Mouse (Mus musculus) left cerebral cortex, adult 18-20 months (tissue): Measurements from ENCODE around the gene Tvp23a. TPM values are rescaled to one million over a fixed set of nuclear protein-coding genes. Genes with fewer than 3 reads are reported as not detected.

Experiments
- DNase-seq, 2 experiments: peaks; one replicate each; pipeline ENCODE4 v3.0.0; 2021 to 2022; ENCODE audit warnings: low spot score in 2 of 2, mixed read lengths in 1 of 2
- total RNA-seq, 2 experiments: library from RNA; stranded (reverse); gene quantifications; 2 replicates each; pipeline ENCODE4 v1.2.3; 2021

Tvp23a gene
- total RNA-seq, 2 experiments from 2014 or later, result 28.1 to 28.2 TPM

DNA sequence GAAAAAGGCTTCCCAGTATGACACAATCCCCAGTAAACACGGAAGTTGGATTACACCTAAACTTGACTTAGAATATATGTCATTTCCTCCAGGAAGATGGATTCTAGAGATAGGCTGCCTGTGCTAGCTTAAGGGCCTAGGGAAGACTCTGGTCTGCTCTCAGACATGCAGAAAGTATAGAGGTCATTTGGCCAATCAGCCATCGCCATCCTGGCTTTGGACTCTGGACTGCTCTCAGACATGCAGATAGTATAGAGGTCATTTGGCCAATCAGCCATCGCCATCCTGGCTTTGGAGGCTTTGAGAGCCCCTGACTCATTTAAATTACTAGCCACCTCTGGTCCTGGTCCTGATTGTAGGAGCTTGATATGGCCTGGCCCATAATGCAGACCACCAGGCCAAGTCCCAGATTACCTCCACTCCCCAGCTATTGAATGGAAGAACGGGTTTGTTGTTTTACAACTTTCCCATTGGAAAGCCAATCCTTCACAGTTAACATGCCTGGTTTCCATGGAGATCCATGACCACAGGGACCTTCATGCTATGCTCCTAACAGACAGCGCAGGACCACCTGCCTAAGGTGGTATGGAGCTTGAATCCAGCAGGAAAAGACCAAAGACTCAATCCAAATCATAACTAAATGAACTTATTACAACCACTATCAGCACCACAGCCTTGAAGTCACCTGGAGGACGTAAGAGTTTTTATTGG is 6.9 kb upstream of the Tvp23a start:
- no peak for DNase-seq

DNA sequence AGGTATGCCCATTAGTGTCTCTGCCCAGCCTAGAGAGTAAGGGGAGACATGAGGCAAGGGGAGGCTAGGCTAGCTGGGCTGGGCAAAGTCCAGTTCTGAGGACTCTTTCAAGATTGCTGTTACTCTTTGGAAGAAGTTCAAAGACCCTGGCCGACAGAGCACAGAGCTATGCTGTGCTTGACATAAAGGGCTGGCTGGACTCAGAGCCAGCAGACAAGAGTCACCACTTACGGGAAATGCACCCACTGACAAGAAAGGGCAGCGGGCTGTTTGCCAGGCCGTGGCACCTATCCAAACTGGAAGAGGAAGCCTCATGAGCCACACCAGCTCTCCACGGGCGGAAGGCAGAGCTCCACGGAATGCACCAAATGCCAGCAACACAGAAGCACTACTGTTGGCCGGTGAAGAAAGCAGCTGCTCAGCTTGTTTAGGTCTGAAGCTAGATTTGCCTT is 5.3 kb upstream of the Tvp23a start:
- DNase-seq, result peak; percentile 40 to 51

DNA sequence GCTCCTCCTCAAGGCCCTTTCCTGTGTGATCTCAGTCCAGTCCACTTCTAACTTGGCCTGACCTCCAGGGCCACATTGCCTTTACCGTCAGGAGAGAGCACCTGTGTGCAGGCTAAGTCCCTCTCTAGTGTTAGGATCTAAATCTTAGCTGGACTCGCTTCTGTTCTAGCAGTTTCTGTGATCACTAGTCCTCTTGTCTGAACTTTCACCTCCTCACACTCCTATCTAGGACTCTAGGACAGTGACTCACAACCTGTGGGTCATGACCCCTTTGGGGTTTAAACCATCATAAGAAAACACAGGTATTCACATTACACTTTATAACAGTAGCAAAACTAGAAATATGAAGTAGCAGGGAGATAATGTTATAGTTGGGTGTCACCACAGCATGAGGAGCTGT is 4.7 kb upstream of the Tvp23a start:
- DNase-seq, result no peak

DNA sequence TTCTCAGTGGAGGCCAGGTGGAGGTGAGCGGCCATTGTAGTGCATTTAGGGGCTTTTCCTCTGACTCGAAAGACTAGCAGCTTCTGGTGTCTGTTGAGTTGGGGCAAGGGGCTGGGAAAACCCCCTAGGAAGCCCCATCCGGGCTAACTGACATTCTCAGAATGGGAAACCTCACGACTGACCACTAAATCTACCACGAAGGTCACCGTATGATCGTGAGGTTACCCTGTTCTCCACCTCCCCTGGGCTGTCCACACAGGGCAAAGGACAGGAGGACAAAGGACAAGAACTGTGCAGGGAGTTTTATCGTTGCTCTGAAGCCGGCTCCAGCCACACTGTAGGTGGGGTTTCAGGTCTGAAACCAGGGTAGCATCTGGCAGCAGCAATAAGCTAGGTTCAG is 1.8 kb upstream of the Tvp23a start:
- no peak for DNase-seq

DNA sequence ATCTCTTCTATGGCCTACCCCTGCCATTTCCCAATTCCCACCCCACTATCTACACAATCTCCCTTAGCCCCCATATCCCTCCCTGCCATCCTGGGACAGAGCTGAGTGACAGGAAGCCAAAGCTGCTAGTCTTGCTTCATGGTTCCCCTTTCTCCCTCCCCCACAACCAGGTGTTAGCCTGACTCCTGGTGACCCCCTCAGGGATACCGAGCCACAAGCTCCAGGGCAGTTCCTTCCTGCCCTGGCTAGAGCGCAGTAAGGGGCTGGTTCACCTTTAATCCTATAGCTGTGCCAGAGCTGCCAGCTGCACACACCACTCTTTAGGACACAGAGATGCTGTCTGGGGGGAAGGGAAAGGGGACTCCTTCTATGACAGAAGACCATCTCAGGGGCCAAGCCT is 619 bp upstream of the Tvp23a start:
- DNase-seq, result no peak

DNA sequence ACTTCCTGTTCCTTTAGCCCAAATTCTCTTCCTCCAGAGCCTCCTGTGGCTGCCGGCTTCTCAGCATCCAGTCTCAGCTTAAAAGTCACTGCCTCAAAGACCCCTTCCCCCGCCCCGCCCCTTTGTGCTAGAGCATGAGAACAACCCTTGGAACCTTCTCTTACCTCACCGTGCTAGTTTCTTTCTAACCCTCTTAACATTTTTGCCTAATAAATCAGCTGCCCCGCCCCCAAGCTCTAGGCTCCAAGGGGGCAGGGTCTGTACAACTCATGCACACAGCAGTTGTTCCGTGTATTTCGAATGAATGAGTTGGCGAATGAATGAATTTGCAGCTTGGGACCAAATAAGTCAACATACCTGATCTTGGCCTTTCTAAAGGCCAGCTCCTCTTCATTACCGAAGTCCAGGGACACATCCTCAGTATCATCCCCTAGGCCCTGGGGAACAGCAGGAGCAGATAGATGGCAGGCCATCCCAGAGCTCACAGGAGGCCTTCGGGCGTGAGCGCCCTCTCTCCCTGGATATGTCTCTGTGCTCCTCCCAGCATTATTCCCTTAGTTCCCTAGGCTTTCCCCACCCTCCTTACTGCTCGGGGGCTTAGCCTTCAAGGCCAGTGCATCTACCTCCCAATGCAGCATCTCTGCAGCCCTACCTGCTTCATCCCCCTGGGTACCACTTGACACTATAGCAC is 444 bp downstream of the Tvp23a start:
- no peak for DNase-seq

DNA sequence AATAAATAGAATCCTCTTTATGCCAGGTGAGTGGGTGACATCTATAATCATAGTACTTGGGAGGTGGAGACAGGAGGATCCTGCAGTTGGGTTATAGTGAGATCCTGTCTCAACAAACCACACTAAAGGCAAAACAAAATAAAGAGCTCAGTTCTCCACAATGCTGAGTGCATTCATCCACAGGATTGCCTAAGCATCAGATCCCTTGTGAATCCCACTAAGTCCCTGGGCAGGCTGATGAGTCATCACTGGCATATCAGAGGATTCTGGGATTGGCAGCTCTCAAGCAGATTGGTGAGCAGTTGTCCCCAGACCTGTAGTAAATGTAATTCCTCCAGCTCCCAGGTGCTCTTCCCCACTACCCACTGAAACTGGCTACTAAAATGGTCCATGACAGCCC is 3.4 kb downstream of the Tvp23a start:
- no peak for DNase-seq

DNA sequence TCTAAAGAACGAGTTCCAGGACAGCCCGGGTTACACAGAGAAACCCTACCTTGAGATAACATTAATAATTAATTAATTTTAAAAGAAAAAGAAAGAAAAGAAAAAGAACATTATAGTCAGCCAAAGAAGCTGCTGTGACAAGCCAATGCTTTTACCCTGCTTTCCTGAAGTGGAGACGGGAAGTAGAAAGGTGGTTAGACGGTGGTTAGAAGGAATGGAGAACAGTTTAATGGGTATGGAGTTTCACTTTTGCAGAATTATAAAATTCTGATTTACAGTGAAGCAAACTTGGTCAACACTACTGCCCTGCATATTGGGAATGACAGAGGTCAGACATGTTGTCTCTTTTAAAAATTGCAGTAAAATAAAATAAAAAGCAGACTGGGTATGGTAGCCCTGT is 5.4 kb downstream of the Tvp23a start:
- no peak for DNase-seq

DNA sequence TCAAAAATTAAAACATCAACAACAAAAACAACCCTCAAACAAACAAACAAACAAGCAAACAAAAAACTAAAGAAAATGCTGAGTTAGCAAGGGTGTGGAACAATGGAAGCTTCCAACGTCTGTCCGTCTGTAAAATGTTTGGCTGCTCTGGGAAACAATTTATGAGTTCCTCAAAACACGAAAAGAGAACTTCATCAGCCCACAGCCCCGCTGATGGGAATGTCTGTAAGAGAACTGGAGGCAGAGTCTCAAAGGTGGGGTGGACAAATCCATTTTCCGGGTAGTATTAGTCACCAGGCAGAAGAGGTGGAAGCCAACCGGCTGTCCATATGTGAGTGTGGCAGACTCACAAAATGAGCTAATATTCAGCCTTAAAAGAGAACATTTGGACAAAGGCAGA is 5.8 kb downstream of the Tvp23a start:
- no peak for DNase-seq

DNA sequence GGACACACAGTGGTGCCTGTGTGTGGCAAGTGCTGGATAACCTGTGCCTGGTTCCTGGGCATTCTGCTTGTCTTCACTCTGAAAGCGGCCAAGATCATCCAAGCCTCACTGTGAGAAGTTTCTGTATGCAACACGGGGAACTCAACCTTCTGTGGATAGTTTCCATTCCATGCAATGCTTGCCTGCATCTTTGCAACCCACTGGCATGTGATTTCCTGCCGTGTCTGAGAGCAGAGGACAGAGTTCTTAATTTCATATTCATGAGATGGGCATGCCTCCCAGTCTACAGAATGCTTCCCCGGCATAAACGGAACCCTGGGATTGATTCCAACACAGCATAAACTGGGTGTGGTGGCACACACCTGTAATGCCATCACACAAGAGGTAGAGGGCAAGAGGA is 9.1 kb downstream of the Tvp23a start:
- no peak for DNase-seq

DNA sequence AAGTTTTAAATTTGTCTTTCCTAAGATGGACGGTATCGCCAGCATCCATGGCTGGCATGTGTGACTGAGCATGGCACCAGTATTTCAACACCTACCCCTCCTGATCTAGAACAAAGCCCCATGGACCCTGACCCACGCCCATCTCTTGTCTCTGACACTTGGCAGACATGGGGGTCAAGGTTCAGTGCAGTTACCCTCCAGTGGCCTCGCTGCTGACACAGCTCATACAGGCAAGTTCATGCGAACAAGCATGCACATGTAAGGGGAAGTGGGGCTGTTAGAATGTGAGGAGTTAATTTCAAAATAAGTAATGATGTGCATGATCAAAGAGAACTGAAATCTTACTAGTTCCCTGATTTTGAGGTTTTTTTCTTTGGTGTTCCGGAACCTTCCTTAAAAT is 11.0 kb downstream of the Tvp23a start:
- no peak for DNase-seq

DNA sequence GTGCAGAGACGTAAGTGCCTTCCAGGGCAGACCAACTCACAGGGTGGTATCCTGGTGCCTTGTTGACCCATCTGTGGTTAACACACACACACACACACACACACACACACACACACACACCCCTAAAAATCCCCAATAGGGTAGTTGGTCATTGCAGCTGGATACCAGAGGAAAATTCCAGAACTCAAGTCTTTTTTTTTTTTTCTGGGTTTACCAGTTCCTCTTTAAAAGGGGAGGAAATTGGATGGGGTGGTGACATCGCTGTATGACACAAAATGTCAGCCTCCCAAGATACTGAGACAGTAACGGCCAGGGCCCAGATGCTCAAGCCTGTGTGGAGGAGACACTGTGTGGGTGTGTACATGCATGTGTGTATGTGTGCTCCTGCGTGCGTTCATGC is 13.8 kb downstream of the Tvp23a start:
- no peak for DNase-seq

DNA sequence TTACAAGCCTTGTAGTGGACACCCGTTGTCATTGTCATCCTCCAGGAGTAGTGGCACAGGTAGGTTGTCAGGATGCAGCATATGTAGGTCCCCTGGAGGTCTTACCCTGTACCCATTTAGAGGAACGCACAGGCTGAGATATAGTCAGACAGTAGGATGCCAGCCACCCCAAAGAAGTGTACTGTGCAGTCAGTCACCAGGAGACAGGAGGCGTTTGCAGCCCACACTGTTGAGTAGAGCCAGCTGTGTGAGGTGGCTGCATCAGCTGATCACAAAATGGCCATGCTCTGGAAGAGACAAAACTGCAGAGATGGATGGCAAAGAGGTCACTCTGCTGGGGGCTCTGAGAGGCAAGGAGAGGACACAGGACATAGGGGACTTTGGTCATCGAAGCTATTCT is 14.8 kb downstream of the Tvp23a start:
- no peak for DNase-seq

DNA sequence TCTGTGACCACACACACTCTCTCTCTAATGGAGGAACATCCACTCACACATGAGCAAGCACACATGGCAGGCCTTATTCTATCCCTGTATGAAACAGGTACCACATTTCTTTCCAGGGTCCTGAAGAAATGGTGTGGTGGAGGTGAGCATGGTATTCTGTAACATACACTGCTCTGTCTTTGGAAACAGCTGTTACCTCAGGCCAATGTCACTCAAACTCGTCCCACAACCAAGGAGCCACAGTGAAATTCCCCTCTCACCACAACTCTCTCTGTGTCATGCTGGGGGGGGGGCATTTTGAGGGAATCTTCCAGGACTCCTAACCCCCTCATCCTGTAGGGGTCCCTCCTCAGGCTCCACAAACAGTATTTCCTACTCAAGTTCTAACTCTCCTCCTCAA is 15.3 kb downstream of the Tvp23a start:
- no peak for DNase-seq

DNA sequence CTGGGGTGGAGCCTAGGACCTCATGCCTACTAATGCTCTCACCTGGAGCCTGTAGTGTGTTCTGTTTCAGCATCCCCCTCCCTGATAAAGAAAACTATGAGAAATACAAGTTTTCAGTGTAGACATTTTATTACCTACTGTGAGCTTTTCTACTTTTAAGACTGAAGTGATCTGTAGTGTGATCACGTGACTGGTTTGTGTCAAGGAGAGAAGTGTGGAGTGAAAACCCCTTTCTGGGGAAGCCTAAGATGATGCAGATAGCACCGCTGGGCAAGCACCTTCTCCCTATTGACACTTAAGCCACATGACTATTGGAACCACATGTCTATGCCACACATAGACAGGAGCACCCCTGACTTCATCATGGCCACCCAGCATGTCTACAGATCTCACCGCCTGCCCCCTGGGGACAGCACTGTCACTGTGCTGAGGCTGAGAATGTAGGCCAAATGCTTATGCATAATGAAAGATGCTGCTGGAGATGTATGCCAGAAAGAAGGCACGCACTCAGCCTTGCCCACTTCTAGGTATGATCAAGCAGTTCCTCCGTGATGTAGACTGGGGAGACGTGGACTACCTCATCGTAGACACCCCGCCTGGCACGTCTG is 26.6 kb downstream of the Tvp23a start:
- DNase-seq, result no peak

DNA sequence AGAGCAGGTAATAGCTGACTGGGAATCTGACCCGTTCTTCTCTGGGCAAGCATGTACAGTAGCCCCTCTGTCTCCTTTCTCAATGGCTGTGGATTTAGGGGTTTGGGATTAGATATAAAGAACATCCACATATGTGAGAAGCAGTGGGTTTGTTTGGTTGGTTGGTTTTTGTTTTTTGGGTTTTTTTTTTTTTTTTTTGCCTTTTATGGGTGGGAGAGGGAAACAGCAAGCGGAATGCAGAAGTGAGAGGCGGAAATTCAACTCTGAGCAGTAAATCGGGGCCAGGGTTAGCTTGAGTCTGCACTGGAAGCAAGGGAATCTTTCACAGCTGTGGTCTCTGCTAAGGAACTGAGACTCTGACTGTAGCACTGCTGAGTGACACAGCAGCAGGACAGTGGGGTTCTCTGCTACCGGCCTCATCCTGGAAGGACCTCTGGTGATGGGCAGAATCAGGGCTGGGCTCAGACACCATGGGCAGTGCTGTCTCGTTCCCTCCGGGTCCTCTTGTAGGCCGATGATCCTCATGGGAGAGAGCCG is 29.4 kb downstream of the Tvp23a start:
- DNase-seq, result no peak

DNA sequence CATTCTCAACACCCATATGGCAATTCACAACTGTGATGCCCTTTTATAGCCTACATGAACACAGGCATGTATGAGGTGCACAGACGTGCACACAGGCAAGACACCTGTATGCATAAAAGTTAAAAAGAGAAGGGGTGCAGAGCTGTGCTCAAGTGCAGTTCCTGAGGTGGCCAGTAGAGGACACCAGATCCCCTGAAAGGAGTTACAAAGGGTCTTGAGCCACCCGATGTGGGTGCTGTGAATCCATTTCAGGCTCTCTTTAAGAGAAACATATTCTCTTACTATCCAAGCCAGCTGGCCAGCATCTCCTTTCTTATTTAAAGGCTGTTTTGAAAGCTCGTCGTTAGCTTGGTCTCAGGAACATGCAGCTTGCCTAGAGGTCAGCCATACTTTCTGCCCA is 30.3 kb downstream of the Tvp23a start:
- DNase-seq, result no peak

DNA sequence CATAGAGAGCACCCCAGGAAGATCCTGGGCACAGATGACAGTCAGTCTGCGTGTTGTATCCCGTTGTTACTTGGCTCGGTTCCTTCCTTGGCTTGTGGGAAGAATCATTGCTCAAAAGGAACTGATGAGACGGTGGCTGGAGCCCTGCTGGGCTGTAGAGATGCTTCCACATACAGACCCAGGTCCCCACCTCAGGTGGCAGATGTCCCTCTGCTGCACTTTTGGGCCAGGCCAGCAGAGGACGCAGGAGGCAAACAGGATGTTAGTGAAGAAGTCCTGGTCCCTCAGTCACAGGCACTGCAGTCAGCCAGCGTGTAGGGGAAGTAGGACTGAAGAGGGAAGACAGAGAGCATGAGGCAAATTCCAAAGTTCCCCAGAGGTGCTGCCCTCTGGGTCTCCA is 31.2 kb downstream of the Tvp23a start:
- DNase-seq, result no peak

DNA sequence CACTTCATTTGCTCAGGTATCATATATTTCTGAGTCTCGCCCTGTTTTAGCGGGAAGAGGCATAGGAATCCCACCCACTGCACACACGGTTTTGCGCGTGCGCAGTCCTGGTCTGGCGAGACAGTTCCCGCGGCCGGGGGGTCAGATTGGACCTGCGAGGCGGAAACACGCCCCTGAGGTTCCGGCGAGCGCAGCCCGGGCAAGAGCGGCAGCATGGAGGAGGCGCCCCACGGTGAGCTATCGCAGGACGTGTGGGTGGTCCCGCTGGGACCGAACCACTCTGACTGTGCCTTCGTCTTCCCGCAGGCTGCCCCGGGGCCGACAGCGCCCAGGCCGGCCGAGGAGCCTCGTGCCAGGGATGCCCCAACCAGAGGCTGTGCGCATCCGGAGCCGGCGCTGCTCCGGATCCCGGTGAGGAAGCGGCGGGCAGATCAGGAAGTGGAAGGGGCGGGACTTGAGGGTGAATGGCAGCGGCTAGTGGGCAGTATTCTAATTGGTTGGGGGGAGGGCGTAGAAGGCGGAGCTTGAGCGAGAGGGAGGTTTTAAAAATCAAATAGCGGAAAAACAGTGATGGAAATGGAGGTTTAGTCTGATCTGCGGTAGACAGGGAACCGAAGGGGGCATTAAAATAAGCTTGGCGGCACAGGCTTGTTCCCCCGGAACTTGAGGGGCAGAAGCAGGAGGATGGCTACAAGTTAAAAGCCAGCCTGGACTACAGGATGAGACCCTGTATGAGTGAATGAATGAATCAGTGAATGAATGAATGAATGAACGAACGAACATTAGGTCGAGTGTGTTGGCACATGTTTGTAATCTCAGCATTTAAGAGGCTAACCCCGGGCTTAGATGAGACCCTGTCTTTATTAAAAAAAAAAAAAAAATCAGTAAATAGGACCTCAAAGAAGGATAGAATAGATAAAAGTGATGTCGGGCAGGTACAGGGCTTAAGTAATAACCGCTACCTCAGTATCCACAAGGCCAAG is 35.1 kb downstream of the Tvp23a start, which contains the start of gene Nubp1:
Gene Nubp1 (plus strand): TSS at position 185 of the 983 bp plus-strand sequence.
- peak; percentile 90 to 94 for DNase-seq

DNA sequence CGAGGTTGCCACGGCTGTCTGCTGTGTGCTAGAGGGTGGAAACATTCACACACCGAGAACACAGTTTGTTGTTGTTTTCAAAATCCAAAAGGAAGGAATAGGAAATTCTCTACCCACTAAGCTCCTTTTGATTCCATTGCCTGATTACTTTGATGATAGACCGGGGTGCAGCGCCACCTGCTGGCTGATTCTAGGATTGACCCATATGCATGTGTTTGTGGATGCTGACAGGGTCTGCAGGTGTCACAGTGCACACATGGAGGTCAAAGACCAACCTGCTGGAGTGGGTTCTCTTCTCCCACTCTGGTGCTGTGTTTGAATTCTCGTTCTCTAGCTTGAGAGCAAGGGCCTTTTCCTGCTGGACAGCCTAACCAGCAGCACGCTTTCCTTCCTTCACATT is 48.0 kb downstream of the Tvp23a start:
- peak; percentile 79 to 89 for DNase-seq

DNA sequence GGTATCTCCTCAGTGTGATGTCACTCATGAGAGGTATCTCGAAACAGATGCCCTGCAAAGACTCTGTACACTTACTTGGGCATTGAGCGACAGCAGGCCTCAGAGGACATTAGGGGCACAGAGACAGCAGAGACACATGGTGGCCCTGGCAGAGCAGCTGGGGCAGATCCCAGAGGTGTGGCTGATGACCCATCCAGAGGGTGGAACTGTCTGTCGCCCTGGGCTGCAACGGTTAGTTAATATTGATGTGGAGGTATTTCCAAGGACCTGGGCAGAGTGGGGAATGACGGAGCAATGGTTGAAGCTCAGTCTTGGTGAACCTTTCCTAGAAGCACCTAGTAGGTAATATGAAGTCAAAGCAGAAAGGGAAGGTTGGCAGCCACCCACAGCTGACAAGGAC is 48.4 kb downstream of the Tvp23a start:
- DNase-seq, result no peak
